Mouse (Mus musculus): Measurements from ENCODE around the gene Bmp5. TPM values are rescaled to one million over a fixed set of nuclear protein-coding genes. Genes with fewer than 3 reads are reported as not detected.
A peak's percentile ranks its signal among the peaks of the same experiment; 100 is the strongest.

Bmp5 gene
- total and polyA plus RNA-seq, 3 experiments: not detected

DNA sequence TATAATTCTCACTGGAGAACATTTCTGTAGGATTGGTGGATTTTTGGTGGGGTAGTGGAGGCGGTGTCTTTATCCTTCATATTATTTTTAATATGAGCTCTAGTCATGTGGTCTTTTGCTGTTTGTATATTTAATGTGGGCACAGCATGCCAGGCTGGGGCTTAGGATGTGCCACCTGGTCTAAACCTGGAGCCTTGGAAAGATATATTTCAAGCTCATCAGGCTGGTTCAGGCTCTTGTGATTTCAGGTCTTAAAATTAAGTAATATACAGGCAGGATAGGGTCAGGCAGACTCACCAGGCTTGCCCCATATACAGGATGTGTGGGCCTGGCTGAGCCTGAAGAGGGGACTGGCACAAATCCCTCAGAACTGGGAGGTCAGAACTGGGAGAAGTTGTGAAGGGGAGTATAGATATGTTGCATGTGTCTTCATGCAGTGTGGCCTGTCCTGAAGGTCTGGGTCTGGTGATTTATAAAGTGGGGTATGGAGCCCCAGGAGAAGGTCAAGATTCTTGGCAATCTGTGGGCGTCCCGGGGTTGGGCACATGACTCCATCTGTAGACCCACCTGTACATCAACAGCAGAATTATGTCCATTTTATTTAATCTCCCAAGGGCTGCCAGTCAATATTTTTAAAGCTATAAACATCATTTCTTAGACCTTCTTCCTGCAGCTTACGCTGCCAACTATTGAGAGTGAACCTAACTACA is 108.5 kb downstream of the Bmp5 start:
- dilution Hi-C loops (cut with MboI; ENCODE audit: extremely low pct_ligation_motif_present, extremely low pct_unique_long_range_greater_than_20kb, low sequenced_read_pairs) (no loop called here), in situ Hi-C loops (cut with MboI; ENCODE audit: low pct_ligation_motif_present, low pct_unique_long_range_greater_than_20kb, low sequenced_read_pairs) (no loop called here)
- Histone ChIP-seq H3K27ac (ENCODE audit: insufficient read depth, low read depth) (no peak overlapping the region), H3K4me1 (ENCODE audit: control insufficient read depth in 1 of 2, insufficient read depth in 2 of 2) (peaks cover 0 to 7% of the 10 kb centered on the region in 2 experiments; a peak in 1 of 4 replicates), H3K9me3 (replicated peaks; ENCODE audit: low read length) (no peaks in the 10 kb centered on the region), H3K9ac (ENCODE audit: insufficient read depth, low read depth) (no peak overlapping the region), H3K4me3 (replicated peaks in 1 of 3; ENCODE audit: low read depth in 2 of 3, low read length in 2 of 3, poor library complexity in 1 of 3) (no peak overlapping the region), H3K79me2 (replicated peaks; ENCODE audit: control insufficient read depth, extremely low read depth, insufficient read depth, poor library complexity, severe bottlenecking) (no peaks in the 10 kb centered on the region), H3K4me2 (ENCODE audit: insufficient read depth, low read depth, poor library complexity, severe bottlenecking) (no peak overlapping the region), H3K36me3 (replicated peaks in 1 of 2; ENCODE audit: control insufficient read depth in 1 of 2, insufficient read depth in 1 of 2, low read length in 1 of 2) (no peaks in the 10 kb centered on the region), H3K27me3 (replicated peaks) (no peaks in the 10 kb centered on the region)
- no peak for DNase-seq (ENCODE audit: extremely low read depth)
- TF ChIP-seq KAT2A (IDR thresholded peaks at IDR 0.05; ENCODE audit: insufficient replicate concordance, low read length) (no peak), ETS1 (conservative IDR thresholded peaks at IDR 0.05; ENCODE audit: low read depth, low read length) (no peak), SIN3A (IDR thresholded peaks at IDR 0.05; ENCODE audit: low read length) (no peak), EP300 (IDR thresholded peaks at IDR 0.05; ENCODE audit: low read length) (no peak), ZNF384 (IDR thresholded peaks at IDR 0.05; ENCODE audit: low read depth, low read length) (no peak), USF2 (conservative IDR thresholded peaks at IDR 0.05; ENCODE audit: low read depth, low read length) (no peak), MAX (IDR thresholded peaks at IDR 0.05; ENCODE audit: low read length) (no peak), JUN (IDR thresholded peaks at IDR 0.05; ENCODE audit: insufficient read depth, low read depth, low read length) (no peak)

DNA sequence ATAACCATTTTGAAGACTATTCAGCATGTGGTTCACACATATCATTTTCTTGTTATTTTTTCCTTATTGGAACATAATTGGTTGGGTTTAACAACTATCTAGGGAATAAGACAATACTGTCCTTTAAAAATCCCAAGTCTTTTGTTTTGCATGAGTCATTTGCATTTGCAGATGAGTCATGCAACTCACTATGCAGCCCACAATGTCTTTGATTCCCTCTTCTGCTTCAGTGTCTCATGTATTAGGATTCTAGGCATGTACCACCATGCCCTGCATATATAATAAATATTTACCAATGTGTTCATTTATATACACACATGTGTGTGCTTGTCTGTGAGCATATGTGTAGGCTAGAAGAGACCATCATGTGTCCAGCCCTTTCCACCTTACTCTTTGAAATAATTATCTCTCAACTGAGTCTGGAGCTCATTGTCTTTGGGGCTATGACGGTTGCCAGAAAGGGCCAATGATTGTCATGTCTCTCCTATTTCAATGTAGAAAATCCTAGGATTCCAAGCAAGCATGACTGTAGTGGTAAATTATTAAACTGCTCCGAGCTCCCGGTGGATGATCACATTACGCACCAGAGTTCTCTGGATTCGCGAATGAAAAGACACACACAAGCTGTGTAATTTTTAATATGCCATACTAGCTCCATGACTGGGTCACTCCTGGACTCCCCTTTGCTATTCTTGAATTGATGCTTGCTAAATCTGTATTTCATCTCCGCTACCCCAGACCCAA is 111.8 kb downstream of the Bmp5 start:
- Histone ChIP-seq H3K4me3 (replicated peaks in 1 of 3; ENCODE audit: low read depth in 2 of 3, low read length in 2 of 3, poor library complexity in 1 of 3) (no peak overlapping the region), H3K27ac (ENCODE audit: insufficient read depth, low read depth) (no peak overlapping the region), H3K4me1 (ENCODE audit: control insufficient read depth in 1 of 2, insufficient read depth in 2 of 2) (peaks cover 0 to 7% of the 10 kb centered on the region in 2 experiments; a peak in 1 of 4 replicates), H3K79me2 (replicated peaks; ENCODE audit: control insufficient read depth, extremely low read depth, insufficient read depth, poor library complexity, severe bottlenecking) (no peaks in the 10 kb centered on the region), H3K27me3 (replicated peaks) (no peaks in the 10 kb centered on the region), H3K9ac (ENCODE audit: insufficient read depth, low read depth) (no peak overlapping the region), H3K36me3 (replicated peaks in 1 of 2; ENCODE audit: control insufficient read depth in 1 of 2, insufficient read depth in 1 of 2, low read length in 1 of 2) (no peaks in the 10 kb centered on the region), H3K9me3 (replicated peaks; ENCODE audit: low read length) (peaks cover 2% of the 10 kb centered on the region), H3K4me2 (ENCODE audit: insufficient read depth, low read depth, poor library complexity, severe bottlenecking) (no peak overlapping the region)
- TF ChIP-seq MEF2A (IDR thresholded peaks at IDR 0.05; ENCODE audit: borderline replicate concordance, low read depth, low read length): no peak
- TF ChIP-seq CHD2 (IDR thresholded peaks at IDR 0.05; ENCODE audit: low read length): no peak
- TF ChIP-seq RAD21 (IDR thresholded peaks at IDR 0.05; ENCODE audit: low read depth, low read length): no peak
- TF ChIP-seq POLR2AphosphoS2 (IDR thresholded peaks at IDR 0.05; ENCODE audit: low read depth, low read length): no peak
- no peak for TF ChIP-seq USF2 (conservative IDR thresholded peaks at IDR 0.05; ENCODE audit: low read depth, low read length)
- TF ChIP-seq EP300 (IDR thresholded peaks at IDR 0.05; ENCODE audit: low read length): no peak
- no peak for TF ChIP-seq ELF1 (IDR thresholded peaks at IDR 0.05; ENCODE audit: low read depth, low read length)
- peak; percentile 2 for DNase-seq (ENCODE audit: extremely low read depth)
- dilution Hi-C loops (cut with MboI; ENCODE audit: extremely low pct_ligation_motif_present, extremely low pct_unique_long_range_greater_than_20kb, low sequenced_read_pairs): no loop called here
- in situ Hi-C loops (cut with MboI; ENCODE audit: low pct_ligation_motif_present, low pct_unique_long_range_greater_than_20kb, low sequenced_read_pairs): no loop called here

All from CH12.LX (cell line).